Mouse (Mus musculus): Measurements from ENCODE around the gene Pbx1. TPM values are rescaled to one million over a fixed set of nuclear protein-coding genes. Genes with fewer than 3 reads are reported as not detected.
"Not testable (repeated sequence)": the region's sequence is repeated elsewhere in the genome, so short reads cannot be mapped to it uniquely, and the experiment has no call there.

The Pbx1 gene
- 137 and 141 TPM in 2 replicates for polyA plus RNA-seq (2012; rRNA removed)

- not testable (repeated sequence) for DNase-seq (ENCODE audit: low read depth)
These were observed at the start of gene Pbx1 for GRCm38 (mm10) chr1:168432232-168432280. TSS of gene Pbx1 (minus strand) at chr1:168432270.

DNA sequence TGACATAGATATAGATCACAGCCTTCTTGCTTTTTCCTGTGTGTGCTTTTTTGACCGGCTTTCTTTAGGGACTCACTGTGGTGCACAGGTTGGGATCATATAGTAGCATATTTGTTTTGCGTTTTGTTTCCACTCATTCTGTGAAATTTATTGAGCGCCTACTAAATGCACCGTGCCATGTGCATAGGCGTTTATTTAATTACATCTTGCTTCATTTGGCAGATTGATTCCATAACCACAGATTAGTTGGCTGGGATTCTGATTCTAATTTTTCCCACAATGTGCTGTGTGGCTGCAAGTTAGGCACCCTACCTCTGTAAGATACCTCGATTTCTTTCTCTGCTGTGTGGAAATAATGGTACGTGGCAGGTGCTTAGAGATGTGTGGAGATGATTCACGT is 47.6 kb upstream of the Pbx1 start:
- no peak for DNase-seq (ENCODE audit: low read depth)
- no peak for TF ChIP-seq CTCF (IDR thresholded peaks at IDR 0.05; ENCODE audit: borderline replicate concordance, extremely low read depth, insufficient read depth, insufficient read length)

GRCm38 (mm10) chr1:168478829-168479228 is 46.8 kb upstream of the Pbx1 start:
- TF ChIP-seq POLR2A (IDR thresholded peaks at IDR 0.05; ENCODE audit: borderline replicate concordance, extremely low read depth, insufficient read depth, insufficient read length, poor library complexity, severe bottlenecking) (no peak), CTCF (IDR thresholded peaks at IDR 0.05; ENCODE audit: borderline replicate concordance, extremely low read depth, insufficient read depth, insufficient read length) (no peak)
- DNase-seq (ENCODE audit: low read depth) = no peak

DNA sequence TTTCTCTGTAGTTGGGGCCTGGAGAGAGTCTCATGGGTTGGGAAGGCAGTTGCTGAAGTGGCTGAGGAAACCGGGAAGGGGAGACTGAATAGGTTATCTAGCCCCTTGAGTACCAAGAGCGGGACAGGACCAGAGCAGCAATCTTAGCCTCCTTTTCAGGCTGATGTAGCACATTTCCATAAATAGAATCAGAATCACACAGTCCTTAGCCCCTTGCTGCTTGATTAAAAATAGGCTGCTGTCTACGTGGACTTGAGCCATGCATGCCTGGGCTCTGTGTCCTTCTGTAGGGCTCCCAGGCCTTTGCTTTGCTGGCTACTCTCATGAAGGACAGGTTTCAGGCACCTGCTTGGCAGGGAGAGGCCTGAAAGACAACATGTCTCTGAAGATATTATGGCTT is 44.8 kb upstream of the Pbx1 start:
- no peak for TF ChIP-seq CTCF (IDR thresholded peaks at IDR 0.05; ENCODE audit: borderline replicate concordance, extremely low read depth, insufficient read depth, insufficient read length)
- peak; percentile 37 for DNase-seq (ENCODE audit: low read depth)

GRCm38 (mm10) chr1:168476216-168476897 is 44.3 kb upstream of the Pbx1 start:
- DNase-seq (ENCODE audit: low read depth) = peak; percentile 70
- no peak for TF ChIP-seq CTCF (IDR thresholded peaks at IDR 0.05; ENCODE audit: borderline replicate concordance, extremely low read depth, insufficient read depth, insufficient read length)

DNA sequence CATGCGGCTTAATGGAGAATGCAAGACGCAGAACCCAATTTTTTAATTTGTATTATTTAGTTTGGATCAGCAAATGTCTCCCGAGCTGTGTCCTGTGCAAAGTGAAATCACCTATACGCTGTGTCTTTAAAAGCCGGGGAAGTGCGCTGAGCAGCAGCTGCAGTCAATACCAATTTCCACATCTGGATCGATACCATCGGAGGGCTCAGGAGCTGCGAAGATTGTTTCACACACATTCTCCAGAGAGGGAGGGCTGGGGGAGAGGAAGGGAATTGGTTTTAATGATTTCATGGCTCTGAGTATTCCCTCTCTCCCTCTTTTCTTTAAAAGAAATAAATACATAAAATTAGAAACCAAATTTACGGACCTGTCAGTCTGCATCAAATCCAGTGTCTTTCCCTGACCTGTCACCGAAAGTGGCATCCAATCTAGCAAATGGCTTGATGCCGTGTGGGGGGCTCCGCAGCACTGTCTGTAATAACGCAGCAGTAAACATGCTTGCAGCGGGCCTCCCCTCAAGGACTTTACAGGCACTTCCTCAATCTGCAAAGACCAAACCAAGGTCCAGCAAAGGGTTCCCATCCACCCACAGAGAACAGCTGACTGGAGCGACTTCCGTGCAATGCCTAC is 43.6 kb upstream of the Pbx1 start:
- peak; percentile 59 for DNase-seq (ENCODE audit: low read depth)
- TF ChIP-seq CTCF (IDR thresholded peaks at IDR 0.05; ENCODE audit: borderline replicate concordance, extremely low read depth, insufficient read depth, insufficient read length) (no peak), POLR2A (IDR thresholded peaks at IDR 0.05; ENCODE audit: borderline replicate concordance, extremely low read depth, insufficient read depth, insufficient read length, poor library complexity, severe bottlenecking) (no peak)

DNA sequence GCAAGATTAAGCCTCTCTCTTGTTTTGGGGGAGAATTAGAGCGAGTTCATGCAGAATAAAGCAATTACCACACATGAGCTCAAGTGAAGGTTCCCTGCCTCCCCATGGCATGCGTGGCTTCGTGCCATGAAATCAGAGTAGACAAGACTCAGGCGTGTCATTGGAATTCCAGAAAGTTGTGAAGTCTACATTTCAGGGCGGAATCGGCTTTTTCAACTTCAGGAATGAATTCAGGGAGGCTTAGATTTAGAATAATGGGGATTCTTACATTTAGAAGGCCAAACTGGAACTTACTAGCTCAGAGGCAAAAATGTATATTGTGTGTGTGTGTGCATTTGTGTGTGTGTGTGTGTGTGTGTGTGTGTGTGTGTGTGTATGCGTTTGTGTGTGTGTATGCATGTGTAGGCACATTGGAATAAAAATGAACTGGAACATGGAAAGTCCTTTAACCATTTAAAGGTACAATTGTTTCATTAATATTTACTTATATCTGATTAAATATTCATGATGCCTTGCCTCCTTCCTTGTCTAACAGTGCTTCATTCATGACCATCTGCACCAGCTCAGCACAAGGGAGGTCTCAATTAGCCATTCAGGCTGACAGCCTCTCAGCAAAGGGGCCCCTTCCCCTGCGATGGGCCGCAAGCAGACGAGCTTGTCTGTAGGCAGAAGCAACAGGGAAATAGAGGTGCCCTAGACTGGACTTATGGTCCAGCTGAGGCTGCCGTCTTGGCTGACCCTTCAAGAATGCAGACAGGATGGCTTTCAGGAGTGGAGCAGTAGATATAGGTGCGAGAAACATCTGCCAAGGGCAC is 41.4 kb upstream of the Pbx1 start:
- no peak for TF ChIP-seq CTCF (IDR thresholded peaks at IDR 0.05; ENCODE audit: borderline replicate concordance, extremely low read depth, insufficient read depth, insufficient read length)
- no peak for TF ChIP-seq POLR2A (IDR thresholded peaks at IDR 0.05; ENCODE audit: borderline replicate concordance, extremely low read depth, insufficient read depth, insufficient read length, poor library complexity, severe bottlenecking)
- DNase-seq (ENCODE audit: low read depth) = peak; percentile 95

- TF ChIP-seq POLR2A (IDR thresholded peaks at IDR 0.05; ENCODE audit: borderline replicate concordance, extremely low read depth, insufficient read depth, insufficient read length, poor library complexity, severe bottlenecking) = no peak
- no peak for TF ChIP-seq CTCF (IDR thresholded peaks at IDR 0.05; ENCODE audit: borderline replicate concordance, extremely low read depth, insufficient read depth, insufficient read length)
- DNase-seq (ENCODE audit: low read depth) = no peak
These were observed 40.6 kb upstream of the Pbx1 start for GRCm38 (mm10) chr1:168472545-168473254.

- no peak for DNase-seq (ENCODE audit: low read depth)
- TF ChIP-seq POLR2A (IDR thresholded peaks at IDR 0.05; ENCODE audit: borderline replicate concordance, extremely low read depth, insufficient read depth, insufficient read length, poor library complexity, severe bottlenecking) (no peak), CTCF (IDR thresholded peaks at IDR 0.05; ENCODE audit: borderline replicate concordance, extremely low read depth, insufficient read depth, insufficient read length) (no peak)
These were observed 27.4 kb upstream of the Pbx1 start for GRCm38 (mm10) chr1:168459426-168459825.

DNA sequence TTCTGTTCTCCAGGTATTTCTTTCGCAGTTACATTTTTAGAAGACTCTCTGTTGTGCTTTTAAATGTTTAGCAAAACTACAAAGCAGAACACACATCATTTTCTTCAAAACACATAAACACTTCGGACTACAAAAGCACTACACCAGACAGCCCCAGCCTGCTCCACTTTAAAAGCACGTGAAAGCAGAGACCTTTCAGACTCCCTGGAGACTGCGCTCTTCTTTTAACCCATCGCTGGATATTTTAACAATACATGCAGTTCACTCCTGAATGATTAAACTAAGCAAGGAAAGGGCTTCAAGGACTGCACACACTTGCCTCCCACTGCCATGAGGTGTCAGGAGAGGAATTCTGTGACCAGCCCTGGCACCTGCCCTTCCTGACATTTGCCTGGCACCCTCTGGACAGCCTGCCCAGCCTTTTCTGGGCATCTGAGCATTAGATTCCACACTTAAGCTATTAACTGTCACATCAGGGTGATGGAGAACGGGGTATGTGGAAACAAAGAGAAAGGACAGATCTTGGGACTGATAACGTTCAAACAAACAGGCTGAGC is 25.2 kb upstream of the Pbx1 start:
- TF ChIP-seq CTCF (IDR thresholded peaks at IDR 0.05; ENCODE audit: borderline replicate concordance, extremely low read depth, insufficient read depth, insufficient read length) (0 out of 2 replicates have a peak, but pooled peaks have one; percentile 0), POLR2A (IDR thresholded peaks at IDR 0.05; ENCODE audit: borderline replicate concordance, extremely low read depth, insufficient read depth, insufficient read length, poor library complexity, severe bottlenecking) (no peak)
- DNase-seq (ENCODE audit: low read depth) = peak; percentile 50

- DNase-seq (ENCODE audit: low read depth) = no peak
- TF ChIP-seq CTCF (IDR thresholded peaks at IDR 0.05; ENCODE audit: borderline replicate concordance, extremely low read depth, insufficient read depth, insufficient read length) (no peak), POLR2A (IDR thresholded peaks at IDR 0.05; ENCODE audit: borderline replicate concordance, extremely low read depth, insufficient read depth, insufficient read length, poor library complexity, severe bottlenecking) (no peak)
These were observed 23.1 kb upstream of the Pbx1 start for GRCm38 (mm10) chr1:168455178-168455577.

DNA sequence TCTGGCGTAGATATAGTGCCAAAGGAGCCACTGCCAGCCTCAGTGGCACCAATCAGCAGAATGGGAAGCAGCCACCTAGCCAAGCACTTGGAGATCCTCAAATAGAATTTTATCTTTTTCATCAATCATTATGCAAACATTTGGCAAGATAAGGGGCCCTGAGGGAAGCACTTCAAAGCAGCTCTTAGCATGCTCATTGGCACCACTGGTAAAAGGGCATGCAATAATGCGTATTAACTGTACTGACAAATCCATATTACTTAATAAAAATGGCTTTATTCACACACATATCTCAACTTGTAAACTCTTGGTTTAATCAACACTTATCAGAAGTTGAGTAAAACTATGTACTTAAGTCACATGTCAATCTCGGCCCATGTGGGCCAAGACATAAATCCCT is 1.6 kb upstream of the Pbx1 start:
- DNase-seq (ENCODE audit: low read depth) = no peak
- TF ChIP-seq CTCF (IDR thresholded peaks at IDR 0.05; ENCODE audit: borderline replicate concordance, extremely low read depth, insufficient read depth, insufficient read length) (no peak), POLR2A (IDR thresholded peaks at IDR 0.05; ENCODE audit: borderline replicate concordance, extremely low read depth, insufficient read depth, insufficient read length, poor library complexity, severe bottlenecking) (no peak)

All from brain, embryonic 14.5 days (tissue).